In genomic region chr11:99614796-99615363, GRCm38 (mm10) we compare ENCODE assay signal across 34 mouse cellular contexts. TPM values are rescaled to one million over a fixed set of nuclear protein-coding genes. Genes with fewer than 3 reads are reported as not detected.
A peak's percentile ranks its signal among the peaks of the same experiment; 100 is the strongest.
DNase-seq lines count a peak whose midpoint lies in the region; ATAC-seq lines count a peak whose summit lies in the region.
"Had no signal": no experiment of that assay in that cellular context is flagged by ENCODE, and none has a peak within 500 bp of the region (broad histone marks: within the 10 kb centered on the region; RNA-seq: fewer than 3 reads in every experiment).

TSS of gene Krtap2-4 (minus strand) at chr11:99614846.

- WGBS in intestine, embryonic 15.5 days: 68% methylated on average over 3 of the region's 3 CpGs
- WGBS in large intestine, adult 2 months: 42% methylated on average over 3 of the region's 3 CpGs

- H3K36me3 ChIP-seq in intestine, embryonic 15.5 days: no peaks in the 10 kb centered on the region
- H3K36me3 ChIP-seq: embryonic facial prominence, embryonic 12.5 days; embryonic facial prominence, embryonic 15.5 days; forebrain, embryonic 12.5 days; forebrain, embryonic 15.5 days; G1E; hindbrain, embryonic 13.5 days had no signal

- peak; percentile 62; the same call in 1 of the 2 replicates for ATAC-seq in intestine, embryonic 15.5 days
- ATAC-seq: forebrain, embryonic 15.5 days; hindbrain, embryonic 16.5 days; inflammation-experienced regulatory T-cells, adult 6 months had no signal

- H3K27me3 ChIP-seq in intestine, embryonic 15.5 days (replicated peaks): no peaks in the 10 kb centered on the region
- H3K27me3 ChIP-seq: embryonic facial prominence, embryonic 12.5 days; embryonic facial prominence, embryonic 15.5 days; forebrain, embryonic 12.5 days; forebrain, embryonic 15.5 days; hindbrain, embryonic 13.5 days had no signal

- H3K4me3 ChIP-seq in intestine, embryonic 15.5 days (replicated peaks): no peak within 1 kb of the TSS
- H3K4me3 ChIP-seq: embryonic facial prominence, embryonic 12.5 days; embryonic facial prominence, embryonic 15.5 days; erythroblast, embryonic 14.5 days; forebrain, embryonic 12.5 days; forebrain, embryonic 15.5 days; heart, adult 2 months; hindbrain, embryonic 13.5 days had no signal

- H3K9ac ChIP-seq in intestine, embryonic 15.5 days: no peak within 1 kb of the TSS
- H3K9ac ChIP-seq: embryonic facial prominence, embryonic 12.5 days; embryonic facial prominence, embryonic 15.5 days; forebrain, embryonic 12.5 days; forebrain, embryonic 15.5 days; hindbrain, embryonic 13.5 days had no signal

- intact Hi-C loops in left cerebral cortex, postnatal 36 days (cut with DNase I): no loop called here

- no peak within 1 kb of the TSS for H3K27ac ChIP-seq in intestine, embryonic 15.5 days
- H3K27ac ChIP-seq: embryonic facial prominence, embryonic 12.5 days; embryonic facial prominence, embryonic 15.5 days; forebrain, embryonic 12.5 days; forebrain, embryonic 15.5 days; heart, adult 2 months; hindbrain, embryonic 13.5 days had no signal

- DNase-seq in 3134 (ENCODE audit: extremely low read depth, insufficient read length, low spot score) (peak; percentile 28), 3T3-L1 (ENCODE audit: low read depth, low spot score) (peak; percentile 78)
- peak; percentile 31 for DNase-seq in large intestine, adult 2 months (ENCODE audit: low read depth, low spot score)
- DNase-seq in left cerebral cortex, postnatal 36 days (ENCODE audit: low spot score in 2 of 2): no peak
- no peak for DNase-seq in adrenal gland, adult 2 months
- DNase-seq in retina, embryonic 14.5 days (ENCODE audit: low spot score): no peak
- DNase-seq: adrenal gland, adult 8-10 months; adrenal gland, postnatal 25 days; B cell, adult 2 months; cerebellum, adult 18-20 months; cerebellum, adult 9-10 months; cerebellum, postnatal 14 days; gastrocnemius, postnatal 25 days; heart, adult 2 months; kidney, adult 18-20 months had no signal

- no peaks in the 10 kb centered on the region for H3K9me3 ChIP-seq in intestine, embryonic 15.5 days
- H3K9me3 ChIP-seq: embryonic facial prominence, embryonic 12.5 days; embryonic facial prominence, embryonic 15.5 days; forebrain, embryonic 12.5 days; forebrain, embryonic 15.5 days; hindbrain, embryonic 13.5 days had no signal

- H3K4me1 ChIP-seq in intestine, embryonic 15.5 days (replicated peaks): no peaks in the 10 kb centered on the region
- H3K4me1 ChIP-seq: embryonic facial prominence, embryonic 12.5 days; embryonic facial prominence, embryonic 15.5 days; forebrain, embryonic 12.5 days; forebrain, embryonic 15.5 days; hindbrain, embryonic 13.5 days had no signal

- H3K4me2 ChIP-seq in intestine, embryonic 15.5 days (replicated peaks): no peak within 1 kb of the TSS
- H3K4me2 ChIP-seq: embryonic facial prominence, embryonic 12.5 days; embryonic facial prominence, embryonic 15.5 days; forebrain, embryonic 12.5 days; forebrain, embryonic 15.5 days; heart, embryonic 11.5 days; hindbrain, embryonic 13.5 days had no signal

RNA-seq across cellular contexts. Expression of gene Krtap2-4, which starts in this region (rescaled TPM):
- polyA plus RNA-seq in intestine, embryonic 15.5 days (2015; fragmentation: Nextera tagmentation; extraction: Ambion mirVana): not detected in 2 replicates
- polyA plus RNA-seq in large intestine, adult 2 months (2012; rRNA removed): 0.22 TPM in 1 of 2 replicates, not detected in the other
- total RNA-seq in left cerebral cortex, postnatal 36 days (2021): not detected
- not detected for total RNA-seq in adrenal gland, adult 2 months (2021)
- polyA plus RNA-seq in adrenal gland, adult 2 months (2012; rRNA removed): not detected in 2 replicates
- total RNA-seq: adrenal gland, adult 8-10 months; adrenal gland, postnatal 25 days; CH12.LX; common myeloid progenitor, adult 5-6 weeks; G1E; gastrocnemius, adult 8-10 months; gastrocnemius, postnatal 25 days; heart, adult 2 months; heart, postnatal 25 days; hematopoietic stem cell, adult 5-6 weeks had no signal
- polyA plus RNA-seq: embryonic facial prominence, embryonic 12.5 days; erythroblast, embryonic 14.5 days; forebrain, embryonic 12.5 days; forebrain, embryonic 15.5 days; G1E; gonadal fat pad, adult 2 months; heart, adult 2 months; heart, embryonic 11.5 days; heart, embryonic 14.5 days; heart, postnatal 0 days; hindbrain, embryonic 13.5 days; hindbrain, embryonic 16.5 days; inflammation-experienced regulatory T-cells, adult 6 months had no signal

Comparison
In these comparisons a context has a peak if more than half of its experiments do, and no peak if none do; other contexts are left out.
1. Peak in ATAC-seq in intestine, embryonic 15.5 days; RNA of the gene not detected or under 1 TPM.
2. Peak in DNase-seq in large intestine, adult 2 months; RNA of the gene not detected or under 1 TPM.
3. DNase-seq: peak in 3134 (single experiment) and 3T3-L1 (single experiment); none in left cerebral cortex, postnatal 36 days (0 of 2), adrenal gland, adult 2 months (single experiment) and retina, embryonic 14.5 days (single experiment).